Mouse (Mus musculus) lung, embryonic 16.5 days (tissue): ENCODE data around the gene Yy1. TPM values are rescaled to one million over a fixed set of nuclear protein-coding genes. Genes with fewer than 3 reads are reported as not detected.

Source experiments
- ATAC-seq: fragments of 200-750 bp; cut with Nextera tagmentation; 2 replicates; pipeline ENCODE4 v1.8.0; 2017; ENCODE audit warnings: low read depth, mild to moderate bottlenecking, moderate library complexity
- H3K27ac ChIP-seq: fragments of 300-500 bp; sonication (generic); 2 replicates; pipeline ENCODE4 v1.5.1; 2014; ENCODE audit warnings: mild to moderate bottlenecking, control low read depth, low read length
- H3K27me3 ChIP-seq: fragments of 300-500 bp; sonication (generic); 2 replicates; pipeline ENCODE4 v1.6.1; 2014; ENCODE audit warnings: low read depth, low read length, mixed read lengths; ENCODE audit not compliant: control insufficient read depth, insufficient read depth
- H3K36me3 ChIP-seq: fragments of 300-500 bp; sonication (generic); 2 replicates; pipeline ENCODE4 v1.6.1; 2014; ENCODE audit warnings: low read length; ENCODE audit not compliant: control insufficient read depth, insufficient read depth
- H3K4me1 ChIP-seq: fragments of 300-500 bp; sonication (generic); replicated peaks from 2 replicates; pipeline ENCODE4 v1.6.1; 2014; ENCODE audit warnings: low read length, mixed read lengths; ENCODE audit not compliant: control insufficient read depth, insufficient read depth
- H3K4me2 ChIP-seq: fragments of 300-500 bp; sonication (generic); 2 replicates; pipeline ENCODE4 v1.6.1; 2014; ENCODE audit warnings: low read depth, low read length, control low read depth
- H3K4me3 ChIP-seq: fragments of 300-500 bp; sonication (generic); 2 replicates; pipeline ENCODE4 v1.5.1; 2014; ENCODE audit warnings: mild to moderate bottlenecking, low read length, control low read depth
- H3K9ac ChIP-seq: fragments of 300-500 bp; sonication (generic); 2 replicates; pipeline ENCODE4 v1.6.1; 2014; ENCODE audit warnings: low read length, control low read depth
- H3K9me3 ChIP-seq: fragments of 300-500 bp; sonication (generic); 2 replicates; pipeline ENCODE4 v1.6.1; 2016; ENCODE audit warnings: low read length; ENCODE audit not compliant: control insufficient read depth
- WGBS: fragments of 180-500 bp; shearing (Covaris S2); extraction: QIAGEN DNeasy Blood & Tissue Kit; methylation state at CpG from one replicate; pipeline ENCODE4 v1.1.7; 2014; 5-methylcytosine and 5-hydroxymethylcytosine counted together
- polyA plus RNA-seq: library from polyadenylated mRNA; unstranded; fragments of >200 nt; fragmentation: Nextera tagmentation; extraction: Ambion mirVana; gene quantifications from 2 replicates; pipeline ENCODE4 v1.2.1, GENCODE M21; 2015

The Yy1 gene
- polyA plus RNA-seq, 1 experiment from 2014 or later, result 14.6 TPM

DNA sequence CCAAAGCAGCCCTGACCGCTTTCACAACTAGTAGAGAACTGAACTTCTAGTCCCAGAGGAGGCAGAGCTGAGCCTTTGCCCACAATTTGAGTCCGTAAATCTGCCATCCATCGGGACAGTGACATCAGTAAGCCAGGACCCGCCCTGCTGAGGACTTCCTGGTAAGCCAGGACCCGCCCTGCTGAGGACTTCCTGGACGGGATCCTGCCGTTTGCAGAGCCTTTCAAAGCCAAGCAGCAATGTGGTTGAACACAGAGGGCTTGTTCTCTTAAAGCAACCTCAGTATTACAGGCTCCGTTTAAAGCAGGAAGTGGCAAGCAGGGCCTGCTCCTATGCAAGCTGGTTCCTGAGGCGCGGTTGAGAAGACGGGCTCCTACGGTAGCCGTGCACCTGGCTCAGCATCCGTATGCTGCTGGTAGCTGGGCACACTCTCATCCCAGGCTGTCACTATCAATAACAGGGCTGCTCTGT, 27.0 kb upstream of the Yy1 start:
- Histone ChIP-seq H3K36me3 (no peaks in the 10 kb centered on the region), H3K27me3 (no peaks in the 10 kb centered on the region), H3K27ac (peak overlapping the region; percentile 79), H3K4me1 (peaks cover 15% of the 10 kb centered on the region), H3K9me3 (no peaks in the 10 kb centered on the region), H3K4me2 (peak overlapping the region; percentile 63), H3K4me3 (peak overlapping the region; percentile 42), H3K9ac (peak overlapping the region; percentile 63)
- WGBS, result 16% methylated on average over 14 of the region's 14 CpGs
- peak; percentile 86 for ATAC-seq

GRCm38 (mm10) chr12:108766316-108766715, 26.5 kb upstream of the Yy1 start:
- Histone ChIP-seq H3K4me3 (peak overlapping the region; percentile 42), H3K27ac (peak overlapping the region; percentile 79), H3K9ac (peak overlapping the region; percentile 63), H3K27me3 (no peaks in the 10 kb centered on the region), H3K4me1 (peaks cover 15% of the 10 kb centered on the region), H3K9me3 (no peaks in the 10 kb centered on the region), H3K36me3 (no peaks in the 10 kb centered on the region), H3K4me2 (peak overlapping the region; percentile 63)
- WGBS, result 42% methylated on average over 10 of the region's 10 CpGs
- peak; percentile 27; the same call in 1 of the 2 replicates for ATAC-seq

DNA sequence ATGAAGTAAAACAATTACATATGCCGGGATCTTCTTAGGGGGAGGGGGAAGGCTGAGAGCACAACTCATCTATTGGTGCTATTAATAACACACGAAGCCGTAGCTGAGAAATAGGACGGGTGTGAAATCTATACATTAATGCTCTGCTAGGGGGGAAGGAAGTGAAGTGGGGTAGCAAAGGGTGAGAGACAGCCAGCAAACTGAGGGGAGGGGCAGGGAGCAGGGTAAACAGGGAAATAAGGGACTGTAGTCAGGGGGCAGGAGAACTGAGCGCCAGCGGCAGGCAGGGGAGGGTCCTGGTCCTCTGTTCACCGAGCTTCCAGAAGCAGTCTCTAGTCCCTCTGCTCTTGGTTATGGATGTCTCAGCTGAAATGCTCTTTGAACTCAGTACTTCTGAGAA, 25.9 kb upstream of the Yy1 start:
- WGBS, result 41% methylated on average over 7 of the region's 7 CpGs
- no peaks in the 10 kb centered on the region for H3K36me3 ChIP-seq
- H3K4me1 ChIP-seq, result peaks cover 15% of the 10 kb centered on the region
- peak overlapping the region; percentile 63; the same call in 1 of the 2 replicates for H3K4me2 ChIP-seq
- no peaks in the 10 kb centered on the region for H3K9me3 ChIP-seq
- H3K4me3 ChIP-seq, result no peak overlapping the region
- H3K27me3 ChIP-seq, result no peaks in the 10 kb centered on the region
- no peak for ATAC-seq
- no peak overlapping the region for H3K9ac ChIP-seq
- no peak overlapping the region for H3K27ac ChIP-seq

DNA sequence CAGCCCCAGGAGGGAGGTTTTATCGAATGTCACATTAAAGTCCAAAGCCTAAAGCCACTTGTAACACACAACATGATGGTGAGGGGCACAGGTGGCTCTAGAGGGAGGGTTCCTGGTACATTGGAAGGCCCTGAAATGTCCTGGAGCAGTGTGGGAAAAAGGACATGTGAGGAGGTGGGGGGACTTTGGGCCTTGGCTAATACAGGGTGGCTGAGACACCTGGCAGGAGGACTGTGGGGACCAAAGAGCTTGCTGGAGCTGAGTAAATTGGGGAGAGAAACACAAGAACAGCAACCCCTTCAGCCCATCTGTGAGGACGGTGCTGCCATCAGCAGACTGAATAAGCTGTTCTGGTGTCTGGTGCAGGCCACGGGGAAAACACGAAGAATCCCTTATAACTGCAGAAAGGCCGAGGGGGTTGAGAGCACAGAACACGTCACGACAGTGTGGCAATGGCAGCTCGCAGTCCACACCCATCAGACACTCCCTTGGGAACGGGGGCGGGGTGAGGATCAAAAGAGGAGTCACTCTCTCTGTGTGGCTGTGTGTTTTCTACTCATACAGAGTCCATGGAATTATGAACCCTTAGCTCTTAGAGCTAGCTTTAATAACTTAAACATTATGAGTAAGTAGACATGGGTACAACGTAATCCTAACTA, 24.4 kb upstream of the Yy1 start:
- Histone ChIP-seq H3K27me3 (no peaks in the 10 kb centered on the region), H3K4me1 (peaks cover 15% of the 10 kb centered on the region), H3K9ac (no peak overlapping the region), H3K4me3 (no peak overlapping the region), H3K9me3 (no peaks in the 10 kb centered on the region), H3K27ac (no peak overlapping the region), H3K36me3 (no peaks in the 10 kb centered on the region), H3K4me2 (no peak overlapping the region)
- ATAC-seq, result no peak
- WGBS, result 79% methylated on average over 11 of the region's 11 CpGs

DNA sequence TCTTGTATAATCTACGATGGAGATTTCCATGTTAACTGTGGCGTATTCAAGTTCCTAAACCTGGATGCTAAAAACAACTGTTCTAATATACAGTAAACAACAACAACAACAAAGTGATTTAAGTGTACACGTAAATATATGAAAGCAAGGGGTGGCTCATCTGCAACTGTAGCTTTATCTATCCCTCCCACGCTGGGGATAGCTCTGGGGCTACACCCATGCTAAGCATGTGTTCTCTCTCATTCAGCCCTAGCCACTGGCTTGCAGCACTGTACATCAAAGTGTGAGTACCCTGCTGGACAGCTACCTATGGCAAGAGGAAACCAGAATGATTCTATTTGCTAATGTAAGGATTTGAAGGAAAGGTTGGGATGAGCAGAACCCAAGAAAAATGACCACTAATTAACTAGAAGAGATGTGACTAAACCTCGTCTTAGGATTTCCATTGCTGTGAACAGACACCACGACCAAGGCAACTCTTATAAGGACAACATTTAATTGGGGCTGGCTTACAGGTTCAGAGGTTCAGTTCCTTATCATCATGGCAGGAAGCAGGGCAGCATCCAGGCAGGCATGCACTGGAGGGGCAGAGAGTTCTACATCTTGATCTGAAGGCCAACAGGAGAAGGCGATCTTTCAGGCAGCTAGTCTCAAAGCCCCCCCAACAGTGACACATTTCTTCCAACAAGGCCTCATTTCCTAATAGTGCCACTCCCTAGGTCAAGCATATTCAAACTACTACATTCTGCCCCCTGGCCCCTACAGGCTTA, 12.5 kb upstream of the Yy1 start:
- H3K27ac ChIP-seq, result no peak overlapping the region
- no peaks in the 10 kb centered on the region for H3K4me1 ChIP-seq
- no peak overlapping the region for H3K4me3 ChIP-seq
- H3K27me3 ChIP-seq, result no peaks in the 10 kb centered on the region
- ATAC-seq, result no peak
- no peak overlapping the region for H3K9ac ChIP-seq
- 93% methylated on average over 7 of the region's 7 CpGs for WGBS
- H3K36me3 ChIP-seq, result peaks cover 15% of the 10 kb centered on the region
- no peak overlapping the region for H3K4me2 ChIP-seq
- peaks cover 3% of the 10 kb centered on the region; the same call in 1 of the 2 replicates for H3K9me3 ChIP-seq

GRCm38 (mm10) chr12:108785161-108785560, 7.6 kb upstream of the Yy1 start:
- WGBS, result 91% methylated on average over 4 of the region's 4 CpGs
- no peak overlapping the region for H3K4me3 ChIP-seq
- no peak overlapping the region for H3K27ac ChIP-seq
- no peak overlapping the region for H3K4me2 ChIP-seq
- H3K36me3 ChIP-seq, result peaks cover 2% of the 10 kb centered on the region; the same call in 1 of the 2 replicates
- no peaks in the 10 kb centered on the region for H3K4me1 ChIP-seq
- no peak for ATAC-seq
- H3K27me3 ChIP-seq, result no peaks in the 10 kb centered on the region
- no peak overlapping the region for H3K9ac ChIP-seq
- H3K9me3 ChIP-seq, result no peaks in the 10 kb centered on the region

- H3K27me3 ChIP-seq, result no peaks in the 10 kb centered on the region
- H3K27ac ChIP-seq, result no peak overlapping the region
- peaks cover 6% of the 10 kb centered on the region for H3K4me1 ChIP-seq
- no peaks in the 10 kb centered on the region for H3K9me3 ChIP-seq
- no peak overlapping the region for H3K4me3 ChIP-seq
- H3K9ac ChIP-seq, result no peak overlapping the region
- H3K36me3 ChIP-seq, result no peaks in the 10 kb centered on the region
- no peak overlapping the region for H3K4me2 ChIP-seq
- 50% methylated on average over 2 of the region's 2 CpGs for WGBS
- no peak for ATAC-seq
These were observed 5.4 kb upstream of the Yy1 start for GRCm38 (mm10) chr12:108787329-108787728.

GRCm38 (mm10) chr12:108792152-108792545, 624 bp upstream of the Yy1 start:
- peaks cover 17% of the 10 kb centered on the region for H3K4me1 ChIP-seq
- H3K4me3 ChIP-seq, result peak overlapping the region; percentile 98
- peak overlapping the region; percentile 84 for H3K9ac ChIP-seq
- H3K27ac ChIP-seq, result peak overlapping the region; percentile 96
- WGBS, result under 1% methylated on average over 52 of the region's 52 CpGs
- ATAC-seq, result peak; percentile 27
- H3K4me2 ChIP-seq, result peak overlapping the region; percentile 64
- H3K9me3 ChIP-seq, result no peaks in the 10 kb centered on the region
- no peaks in the 10 kb centered on the region; the same call in 1 of the 2 replicates for H3K36me3 ChIP-seq
- H3K27me3 ChIP-seq, result no peaks in the 10 kb centered on the region

GRCm38 (mm10) chr12:108793453-108793941, 724 bp downstream of the Yy1 start:
- peak overlapping the region; percentile 99 for H3K27ac ChIP-seq
- peak overlapping the region; percentile 47 for H3K4me2 ChIP-seq
- H3K4me1 ChIP-seq, result peaks cover 17% of the 10 kb centered on the region
- no peak for ATAC-seq
- H3K9ac ChIP-seq, result peak overlapping the region; percentile 96
- H3K27me3 ChIP-seq, result no peaks in the 10 kb centered on the region
- no peaks in the 10 kb centered on the region for H3K9me3 ChIP-seq
- no peaks in the 10 kb centered on the region; the same call in 1 of the 2 replicates for H3K36me3 ChIP-seq
- WGBS, result under 1% methylated on average over 43 of the region's 71 CpGs
- peak overlapping the region; percentile 98 for H3K4me3 ChIP-seq
